Mouse (Mus musculus) MEL (cell line): ENCODE measurements around the gene Pick1. TPM values are rescaled to one million over a fixed set of nuclear protein-coding genes. Genes with fewer than 3 reads are reported as not detected.

Source experiments
- DNase-seq: peaks from one replicate; pipeline ENCODE4 v3.0.0; 2011; ENCODE audit warnings: low read depth, low spot score
- H3K27ac ChIP-seq: 2 replicates; pipeline ENCODE4 v1.5.1; 2012; ENCODE audit warnings: low read depth, mild to moderate bottlenecking, control low read depth, low read length, moderate library complexity; ENCODE audit not compliant: control insufficient read depth
- H3K27me3 ChIP-seq, 2 experiments: fragments of 150-350 bp in 1 of 2; sonication (generic) in 1 of 2; 2 replicates each; pipeline ENCODE4 v1.6.1; 2012; ENCODE audit warnings: low read length in 2 of 2, mild to moderate bottlenecking in 2 of 2, improper control_type of control experiment in 1 of 2, moderate library complexity in 1 of 2; ENCODE audit not compliant: insufficient read depth in 2 of 2, control insufficient read depth in 1 of 2
- H3K36me3 ChIP-seq, 2 experiments: 2 replicates each; pipeline ENCODE4 v1.6.1; 2012 to 2014; ENCODE audit warnings: low read length in 2 of 2, improper control_type of control experiment in 1 of 2, inconsistent platforms in 1 of 2, mild to moderate bottlenecking in 1 of 2; ENCODE audit not compliant: insufficient read depth in 2 of 2, control insufficient read depth in 1 of 2
- H3K4me1 ChIP-seq, 2 experiments: fragments of 150-350 bp in 1 of 2; sonication (generic) in 1 of 2; 2 replicates each; pipeline ENCODE4 v1.6.1; 2012; ENCODE audit warnings: low read length in 2 of 2, improper control_type of control experiment in 1 of 2, mild to moderate bottlenecking in 1 of 2; ENCODE audit not compliant: insufficient read depth in 2 of 2, control insufficient read depth in 1 of 2
- H3K4me3 ChIP-seq, 2 experiments: fragments of 150-350 bp in 1 of 2; sonication (generic) in 1 of 2; 2 replicates each; pipeline ENCODE4 v1.5.1; 2012; ENCODE audit warnings: low read depth in 2 of 2, low read length in 2 of 2, mild to moderate bottlenecking in 2 of 2, moderate library complexity in 2 of 2, control low read depth in 1 of 2, improper control_type of control experiment in 1 of 2; ENCODE audit not compliant: control insufficient read depth in 1 of 2, insufficient read depth in 1 of 2
- H3K79me2 ChIP-seq: 2 replicates; pipeline ENCODE4 v1.6.1; 2012; ENCODE audit warnings: mild to moderate bottlenecking, low read length, moderate library complexity; ENCODE audit not compliant: control insufficient read depth, poor library complexity, insufficient read depth
- H3K9ac ChIP-seq: 2 replicates; pipeline ENCODE4 v1.6.1; 2012; ENCODE audit warnings: low read depth, mild to moderate bottlenecking, control low read depth, low read length, moderate library complexity; ENCODE audit not compliant: control insufficient read depth, poor library complexity, severe bottlenecking
- H3K9me3 ChIP-seq: fragments of 150-350 bp; sonication (generic); replicated peaks from 2 replicates; pipeline ENCODE4 v1.6.1; 2012; ENCODE audit warnings: mild to moderate bottlenecking, low read length, improper control_type of control experiment, moderate library complexity; ENCODE audit not compliant: insufficient read depth
- BHLHE40 ChIP-seq: IDR thresholded peaks from 2 replicates; pipeline ENCODE4 v1.6.1; 2012; ENCODE audit warnings: low read depth, mild to moderate bottlenecking, inconsistent platforms, low read length, improper control_type of control experiment, borderline replicate concordance
- CHD2 ChIP-seq: IDR thresholded peaks from 2 replicates; pipeline ENCODE4 v1.6.1; 2011; ENCODE audit warnings: low read length, improper control_type of control experiment
- CTCF ChIP-seq, 3 experiments: IDR thresholded peaks in 2 of 3; conservative IDR thresholded peaks in 1 of 3; 2 replicates each; pipeline ENCODE4 v1.5.1; 2011 to 2012; ENCODE audit warnings: low read length in 3 of 3, low read depth in 2 of 3, mild to moderate bottlenecking in 2 of 3, improper control_type of control experiment in 1 of 3, inconsistent platforms in 1 of 3, mixed read lengths in 1 of 3, moderate library complexity in 1 of 3; ENCODE audit not compliant: control insufficient read depth in 1 of 3, insufficient read depth in 1 of 3, poor library complexity in 1 of 3, severe bottlenecking in 1 of 3
- ELF1 ChIP-seq: IDR thresholded peaks from 2 replicates; pipeline ENCODE4 v1.6.1; 2014; ENCODE audit warnings: low read depth, mild to moderate bottlenecking, inconsistent platforms, low read length, improper control_type of control experiment, moderate library complexity
- EP300 ChIP-seq, 2 experiments: IDR thresholded peaks; 2 replicates each; pipeline ENCODE4 v1.6.1; 2011; ENCODE audit warnings: improper control_type of control experiment in 2 of 2, low read length in 2 of 2, low read depth in 1 of 2, mild to moderate bottlenecking in 1 of 2
- ETS1 ChIP-seq: IDR thresholded peaks from 2 replicates; pipeline ENCODE4 v1.6.1; 2012; ENCODE audit warnings: low read depth, mild to moderate bottlenecking, inconsistent platforms, low read length, improper control_type of control experiment, moderate library complexity
- GABPA ChIP-seq: IDR thresholded peaks from 2 replicates; pipeline ENCODE4 v1.6.1; 2012; ENCODE audit warnings: low read depth, mild to moderate bottlenecking, inconsistent platforms, low read length, improper control_type of control experiment, moderate library complexity
- HCFC1 ChIP-seq: IDR thresholded peaks from 2 replicates; pipeline ENCODE4 v1.6.1; 2012; ENCODE audit warnings: low read depth, mild to moderate bottlenecking, inconsistent platforms, low read length, improper control_type of control experiment, moderate library complexity
- JUND ChIP-seq: IDR thresholded peaks from 2 replicates; pipeline ENCODE4 v1.6.1; 2011; ENCODE audit warnings: low read depth, mild to moderate bottlenecking, improper control_type of control experiment, low read length
- MAX ChIP-seq: IDR thresholded peaks from 2 replicates; pipeline ENCODE4 v1.6.1; 2011; ENCODE audit warnings: low read length, improper control_type of control experiment
- MEF2A ChIP-seq: IDR thresholded peaks from 2 replicates; pipeline ENCODE4 v1.6.1; 2014; ENCODE audit warnings: low read depth, mild to moderate bottlenecking, inconsistent platforms, low read length, improper control_type of control experiment; ENCODE audit not compliant: poor library complexity, insufficient replicate concordance, severe bottlenecking; ENCODE audit errors: extremely low read depth
- NELFE ChIP-seq: IDR thresholded peaks from 2 replicates; pipeline ENCODE4 v1.6.1; 2011; ENCODE audit warnings: low read depth, low read length, improper control_type of control experiment
- NRF1 ChIP-seq: IDR thresholded peaks from 2 replicates; pipeline ENCODE4 v1.6.1; 2014; ENCODE audit warnings: low read depth, mild to moderate bottlenecking, inconsistent platforms, low read length, improper control_type of control experiment, moderate library complexity; ENCODE audit not compliant: poor library complexity, insufficient read depth, severe bottlenecking
- TAL1 ChIP-seq: IDR thresholded peaks from 2 replicates; pipeline ENCODE4 v1.6.1; 2012; ENCODE audit warnings: mild to moderate bottlenecking, inconsistent platforms, low read length, moderate library complexity, mixed read lengths
- TBP ChIP-seq: IDR thresholded peaks from 2 replicates; pipeline ENCODE4 v1.8.0; 2011; ENCODE audit warnings: low read depth, low read length, improper control_type of control experiment
- UBTF ChIP-seq: IDR thresholded peaks from 2 replicates; pipeline ENCODE4 v1.6.1; 2012; ENCODE audit warnings: low read depth, mild to moderate bottlenecking, inconsistent platforms, low read length, improper control_type of control experiment, moderate library complexity, borderline replicate concordance; ENCODE audit not compliant: insufficient read depth
- USF1 ChIP-seq: IDR thresholded peaks from 2 replicates; pipeline ENCODE4 v1.6.1; 2014; ENCODE audit warnings: low read depth, mild to moderate bottlenecking, inconsistent platforms, low read length, improper control_type of control experiment, moderate library complexity
- ZMIZ1 ChIP-seq: IDR thresholded peaks from 2 replicates; pipeline ENCODE4 v1.6.1; 2012; ENCODE audit warnings: low read depth, mild to moderate bottlenecking, inconsistent platforms, low read length, improper control_type of control experiment, moderate library complexity
- polyA plus RNA-seq, 2 experiments: library from polyadenylated mRNA; stranded (reverse) in 1 of 2; unstranded in 1 of 2; fragments of >175 nt in 1 of 2; fragments of >200 nt in 1 of 2; gene quantifications; 2 replicates each; pipeline versions ENCODE4 v1.2.1 to v1.2.4; 2012; ENCODE audit warnings: low replicate concordance in 2 of 2, low read depth in 1 of 2; ENCODE audit not compliant: insufficient read length in 2 of 2, insufficient read depth in 1 of 2, missing spikeins in 1 of 2
- total RNA-seq: library from RNA; depleted of rRNA; stranded (reverse); fragments of 300-350 nt; gene quantifications from 2 replicates; pipeline ENCODE4 v1.2.3, GENCODE M21; 2012

Pick1 gene
- total and polyA plus RNA-seq, 3 experiments: 20.8 to 24.3 TPM; not detected in 1

DNA sequence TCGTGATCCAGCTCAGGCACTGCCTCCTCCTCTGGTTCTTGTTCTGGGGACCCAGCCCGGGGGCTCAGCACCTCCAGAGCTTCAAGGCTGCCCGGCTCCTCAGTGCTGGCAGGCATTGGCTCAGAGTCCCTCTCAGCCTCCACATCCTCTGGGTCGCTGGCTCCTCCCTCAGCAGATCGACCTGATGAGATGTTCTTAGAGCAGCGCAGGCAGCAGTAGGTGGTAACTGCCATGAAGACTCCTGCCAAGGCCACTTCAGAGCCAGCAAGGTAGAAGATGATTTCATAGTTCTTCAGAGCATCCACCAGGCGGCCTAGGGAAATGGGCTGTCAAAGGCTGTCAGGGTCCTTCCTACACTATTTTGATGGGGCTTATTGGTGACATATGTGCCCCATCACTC lies 22.2 kb downstream of the Pick1 start:
- H3K79me2 ChIP-seq: no peaks in the 10 kb centered on the region
- DNase-seq: no peak
- H3K4me3 ChIP-seq: no peak overlapping the region
- no peak for TF ChIP-seq TAL1
- no peak for TF ChIP-seq CTCF (IDR thresholded peaks at IDR 0.05 in 2 of 3, conservative IDR thresholded peaks at IDR 0.05 in 1 of 3; ENCODE audit: control insufficient read depth in 1 of 3, insufficient read depth in 1 of 3, low read depth in 2 of 3, low read length in 3 of 3, poor library complexity in 1 of 3, severe bottlenecking in 1 of 3)
- TF ChIP-seq NRF1: no peak
- no peak for TF ChIP-seq USF1
- TF ChIP-seq TBP: no peak
- TF ChIP-seq HCFC1: no peak
- TF ChIP-seq BHLHE40: no peak
- no peak for TF ChIP-seq JUND
- TF ChIP-seq ETS1: no peak
- no peak for TF ChIP-seq UBTF
- TF ChIP-seq EP300 (IDR thresholded peaks at IDR 0.05; ENCODE audit: low read depth in 1 of 2, low read length in 2 of 2): no peak
- no peak for TF ChIP-seq CHD2
- no peaks in the 10 kb centered on the region for H3K9me3 ChIP-seq
- H3K27me3 ChIP-seq: no peaks in the 10 kb centered on the region
- H3K4me1 ChIP-seq: no peaks in the 10 kb centered on the region
- no peak overlapping the region for H3K27ac ChIP-seq
- no peak overlapping the region for H3K9ac ChIP-seq
- no peaks in the 10 kb centered on the region for H3K36me3 ChIP-seq

DNA sequence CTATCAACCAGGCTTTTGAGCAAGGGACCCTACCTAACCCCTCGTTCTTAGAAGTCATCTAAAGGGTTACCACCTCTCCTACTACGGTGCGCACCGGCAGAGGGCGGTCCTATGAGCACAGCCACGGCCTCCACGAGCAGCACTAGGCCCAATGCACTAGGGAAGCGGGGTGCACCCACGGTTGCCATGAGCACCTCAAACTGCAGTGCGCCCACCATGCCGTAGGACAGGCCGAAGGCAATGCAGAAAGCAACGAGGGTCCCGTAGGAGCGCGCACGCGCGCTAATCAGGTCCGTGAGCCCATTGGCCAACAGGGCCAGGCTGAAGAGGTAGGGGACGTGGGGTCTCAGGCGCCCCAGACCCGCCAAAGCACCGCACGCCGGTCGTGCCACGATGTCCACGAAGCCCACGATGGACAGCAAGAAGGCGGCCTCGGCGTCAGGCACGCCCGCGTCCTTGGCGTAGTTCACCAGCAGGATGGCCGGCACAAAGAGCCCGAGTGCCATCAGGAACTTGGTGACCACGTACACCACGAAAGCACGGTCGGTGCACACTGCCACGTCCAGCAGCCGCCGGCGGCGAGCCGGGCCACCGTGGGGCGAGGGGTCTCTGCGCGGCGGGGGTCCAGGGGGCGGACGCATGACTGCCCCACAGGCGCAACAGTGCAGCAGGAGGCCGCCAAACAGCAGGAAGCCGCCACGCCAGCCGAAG lies 23.0 kb downstream of the Pick1 start:
- no peak overlapping the region for H3K9ac ChIP-seq
- H3K36me3 ChIP-seq: no peaks in the 10 kb centered on the region
- H3K27ac ChIP-seq: no peak overlapping the region
- no peaks in the 10 kb centered on the region for H3K4me1 ChIP-seq
- H3K4me3 ChIP-seq: no peak overlapping the region
- H3K79me2 ChIP-seq: no peaks in the 10 kb centered on the region
- DNase-seq: no peak
- TF ChIP-seq BHLHE40: no peak
- TF ChIP-seq ZMIZ1: no peak
- TF ChIP-seq MEF2A: no peak
- TF ChIP-seq CTCF (IDR thresholded peaks at IDR 0.05 in 2 of 3, conservative IDR thresholded peaks at IDR 0.05 in 1 of 3; ENCODE audit: control insufficient read depth in 1 of 3, insufficient read depth in 1 of 3, low read depth in 2 of 3, low read length in 3 of 3, poor library complexity in 1 of 3, severe bottlenecking in 1 of 3): no peak
- TF ChIP-seq NELFE: no peak
- no peak for TF ChIP-seq ELF1
- no peak for TF ChIP-seq GABPA
- no peak for TF ChIP-seq CHD2
- no peak for TF ChIP-seq MAX
- TF ChIP-seq, all 39 proteins: peak for 0
- Histone ChIP-seq H3K27me3 (no peaks in the 10 kb centered on the region), H3K9me3 (no peaks in the 10 kb centered on the region)
